Mouse (Mus musculus) myocyte (in vitro differentiated cells): Measurements from ENCODE around the gene Mex3d. TPM values are rescaled to one million over a fixed set of nuclear protein-coding genes. Genes with fewer than 3 reads are reported as not detected.

ENCODE experiments used
- H3K27me3 ChIP-seq: one replicate; pipeline ENCODE4 v1.6.1; 2011; ENCODE audit not compliant: control insufficient read depth, insufficient read depth, insufficient read length
- H3K36me3 ChIP-seq: one replicate; pipeline ENCODE4 v1.6.1; 2011; ENCODE audit not compliant: control insufficient read depth, insufficient read depth
- H3K4me2 ChIP-seq: one replicate; pipeline ENCODE4 v1.6.1; 2011; ENCODE audit warnings: low read depth, control low read depth
- H3K4me3 ChIP-seq: one replicate; pipeline ENCODE4 v1.5.1; 2011; ENCODE audit warnings: mild to moderate bottlenecking, control low read depth, moderate library complexity
- H3K79me2 ChIP-seq: one replicate; pipeline ENCODE4 v1.6.1; 2011; ENCODE audit not compliant: control insufficient read depth, insufficient read depth
- H3ac ChIP-seq: one replicate; pipeline ENCODE4 v1.6.1; 2011; ENCODE audit not compliant: control insufficient read depth, insufficient read length
- CEBPB ChIP-seq: IDR thresholded peaks from 2 replicates; pipeline ENCODE4 v1.6.1; 2011; ENCODE audit warnings: mild to moderate bottlenecking, moderate library complexity; ENCODE audit not compliant: poor library complexity, insufficient read depth, severe bottlenecking
- E2F4 ChIP-seq: IDR thresholded peaks from one replicate; pipeline ENCODE4 v1.6.1; 2011; ENCODE audit warnings: mild to moderate bottlenecking, control low read depth, moderate library complexity; ENCODE audit not compliant: insufficient read depth
- MAX ChIP-seq: IDR thresholded peaks from one replicate; pipeline ENCODE4 v1.6.1; 2011; ENCODE audit warnings: low read depth, mild to moderate bottlenecking, control low read depth
- MYOD1 ChIP-seq, 3 experiments: IDR thresholded peaks; one replicate each; pipeline ENCODE4 v1.6.1; 2011; ENCODE audit warnings: control low read depth in 2 of 3, low read depth in 2 of 3, mild to moderate bottlenecking in 2 of 3, moderate library complexity in 1 of 3; ENCODE audit not compliant: insufficient read length in 2 of 3, control insufficient read depth in 1 of 3
- MYOG ChIP-seq, 3 experiments: IDR thresholded peaks; one replicate each; pipeline ENCODE4 v1.6.1; 2011; ENCODE audit warnings: control low read depth in 2 of 3, low read depth in 2 of 3, mild to moderate bottlenecking in 2 of 3; ENCODE audit not compliant: insufficient read length in 2 of 3, control insufficient read depth in 1 of 3, insufficient read depth in 1 of 3
- POLR2A ChIP-seq: IDR thresholded peaks from one replicate; pipeline ENCODE4 v1.6.1; 2011; ENCODE audit warnings: low read depth, mild to moderate bottlenecking, control low read depth, moderate library complexity; ENCODE audit not compliant: insufficient read length
- POLR2AphosphoS2 ChIP-seq: IDR thresholded peaks from one replicate; pipeline ENCODE4 v1.6.1; 2011; ENCODE audit warnings: low read depth, control low read depth; ENCODE audit not compliant: insufficient read length
- REST ChIP-seq: IDR thresholded peaks from one replicate; pipeline ENCODE4 v1.6.1; 2011; ENCODE audit warnings: mild to moderate bottlenecking, control low read depth, moderate library complexity; ENCODE audit not compliant: insufficient read depth, insufficient read length
- SRF ChIP-seq: IDR thresholded peaks from one replicate; pipeline ENCODE4 v1.6.1; 2011; ENCODE audit warnings: low read depth; ENCODE audit not compliant: control insufficient read depth, insufficient read length
- TCF12 ChIP-seq: IDR thresholded peaks from one replicate; pipeline ENCODE4 v1.6.1; 2011; ENCODE audit warnings: mild to moderate bottlenecking, control low read depth; ENCODE audit not compliant: poor library complexity, insufficient read depth, severe bottlenecking
- TCF3 ChIP-seq: IDR thresholded peaks from one replicate; pipeline ENCODE4 v1.6.1; 2011; ENCODE audit warnings: low read depth, control low read depth; ENCODE audit not compliant: insufficient read length
- USF1 ChIP-seq: IDR thresholded peaks from one replicate; pipeline ENCODE4 v1.6.1; 2011; ENCODE audit warnings: low read depth, mild to moderate bottlenecking, control low read depth, moderate library complexity
- polyA plus RNA-seq: library from polyadenylated mRNA; unstranded; fragments of >200 nt; fragmentation: generic; extraction: Trizol; gene quantifications from one replicate; pipeline ENCODE4 v1.2.1, GENCODE M21; 2012; ENCODE audit warnings: missing spikeins

The Mex3d gene
- polyA plus RNA-seq, 1 experiment, result 29.6 TPM

- no peak overlapping the region for H3K4me3 ChIP-seq
- H3K36me3 ChIP-seq, result peaks cover 4% of the 10 kb centered on the region
- TF ChIP-seq REST (no peak), TCF3 (no peak), MAX (no peak), CEBPB (no peak)
- no peak overlapping the region for H3K4me2 ChIP-seq
- H3ac ChIP-seq, result no peak overlapping the region
- H3K27me3 ChIP-seq, result no peaks in the 10 kb centered on the region
- H3K79me2 ChIP-seq, result no peaks in the 10 kb centered on the region
These were observed 11.3 kb downstream of the Mex3d start for GRCm38 (mm10) chr10:80376160-80376559.

- Histone ChIP-seq H3K79me2 (no peaks in the 10 kb centered on the region), H3ac (no peak overlapping the region), H3K4me3 (no peak overlapping the region), H3K27me3 (no peaks in the 10 kb centered on the region), H3K36me3 (no peaks in the 10 kb centered on the region), H3K4me2 (no peak overlapping the region)
- TF ChIP-seq TCF12, result no peak
- no peak for TF ChIP-seq TCF3
- no peak for TF ChIP-seq USF1
- no peak for TF ChIP-seq POLR2AphosphoS2
- TF ChIP-seq SRF, result no peak
These were observed 13.4 kb downstream of the Mex3d start for GRCm38 (mm10) chr10:80374063-80374462.

DNA sequence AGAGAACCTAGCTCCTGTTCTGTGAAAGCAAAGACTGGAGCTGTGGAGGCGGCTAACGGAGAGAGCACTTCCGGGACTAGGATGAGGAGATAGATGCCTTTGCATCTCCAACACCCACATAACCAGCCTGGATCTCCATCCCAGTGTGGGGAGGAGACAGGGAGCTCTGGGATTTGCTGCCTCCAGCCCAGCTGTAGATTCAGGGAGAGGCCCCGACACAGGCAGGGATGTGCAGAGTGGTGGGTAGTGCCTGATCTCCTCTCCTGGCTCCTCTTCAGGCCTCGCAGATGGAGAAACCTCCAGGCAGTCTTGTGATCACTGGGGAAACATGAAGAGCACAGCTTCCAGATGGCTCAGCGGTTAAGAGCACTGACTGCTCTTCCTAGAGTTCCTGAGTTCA lies 14.8 kb downstream of the Mex3d start:
- no peak for TF ChIP-seq MYOD1 (IDR thresholded peaks at IDR 0.05; ENCODE audit: control insufficient read depth in 1 of 3, insufficient read length in 2 of 3, low read depth in 2 of 3)
- TF ChIP-seq MAX, result no peak
- no peak for TF ChIP-seq CEBPB
- TF ChIP-seq REST, result no peak
- TF ChIP-seq E2F4, result no peak
- no peak for TF ChIP-seq SRF
- no peak for TF ChIP-seq TCF12
- TF ChIP-seq MYOG (IDR thresholded peaks at IDR 0.05; ENCODE audit: control insufficient read depth in 1 of 3, insufficient read depth in 1 of 3, insufficient read length in 2 of 3, low read depth in 2 of 3), result no peak
- no peak for TF ChIP-seq POLR2AphosphoS2
- no peak for TF ChIP-seq USF1
- no peak for TF ChIP-seq POLR2A
- no peak for TF ChIP-seq TCF3
- H3ac ChIP-seq, result no peak overlapping the region
- no peaks in the 10 kb centered on the region for H3K79me2 ChIP-seq
- H3K4me3 ChIP-seq, result no peak overlapping the region
- no peaks in the 10 kb centered on the region for H3K36me3 ChIP-seq
- H3K4me2 ChIP-seq, result no peak overlapping the region
- no peaks in the 10 kb centered on the region for H3K27me3 ChIP-seq

GRCm38 (mm10) chr10:80371983-80372382 lies 15.5 kb downstream of the Mex3d start:
- Histone ChIP-seq H3K36me3 (no peaks in the 10 kb centered on the region), H3ac (no peak overlapping the region), H3K79me2 (no peaks in the 10 kb centered on the region), H3K4me3 (no peak overlapping the region), H3K4me2 (peak overlapping the region; percentile 18), H3K27me3 (no peaks in the 10 kb centered on the region)
- TF ChIP-seq TCF12 (no peak), MYOG (IDR thresholded peaks at IDR 0.05; ENCODE audit: control insufficient read depth in 1 of 3, insufficient read depth in 1 of 3, insufficient read length in 2 of 3, low read depth in 2 of 3) (no peak), USF1 (no peak), SRF (no peak), TCF3 (no peak), E2F4 (no peak), MYOD1 (IDR thresholded peaks at IDR 0.05; ENCODE audit: control insufficient read depth in 1 of 3, insufficient read length in 2 of 3, low read depth in 2 of 3) (no peak)

- no peak overlapping the region for H3ac ChIP-seq
- no peak overlapping the region for H3K4me3 ChIP-seq
- no peaks in the 10 kb centered on the region for H3K27me3 ChIP-seq
- TF ChIP-seq MYOG (IDR thresholded peaks at IDR 0.05; ENCODE audit: control insufficient read depth in 1 of 3, insufficient read depth in 1 of 3, insufficient read length in 2 of 3, low read depth in 2 of 3) (no peak), POLR2A (no peak), MAX (no peak), TCF12 (no peak), TCF3 (no peak), MYOD1 (IDR thresholded peaks at IDR 0.05; ENCODE audit: control insufficient read depth in 1 of 3, insufficient read length in 2 of 3, low read depth in 2 of 3) (no peak), USF1 (no peak), CEBPB (no peak), E2F4 (no peak), SRF (no peak), POLR2AphosphoS2 (no peak)
- no peaks in the 10 kb centered on the region for H3K79me2 ChIP-seq
- peak overlapping the region; percentile 18 for H3K4me2 ChIP-seq
- no peaks in the 10 kb centered on the region for H3K36me3 ChIP-seq
These were observed 16.0 kb downstream of the Mex3d start for GRCm38 (mm10) chr10:80371411-80371966.
